Mouse (Mus musculus) heart, embryonic 13.5 days (tissue): ENCODE results near the gene Rims1. TPM values are rescaled to one million over a fixed set of nuclear protein-coding genes. Genes with fewer than 3 reads are reported as not detected.

ENCODE experiments used
- ATAC-seq: fragments of 200-750 bp; cut with Nextera tagmentation; 2 replicates; pipeline ENCODE4 v1.8.0; 2017; ENCODE audit warnings: moderate TSS enrichment; ENCODE audit not compliant: insufficient number of reproducible peaks, low FRiP score, low TSS enrichment; ENCODE audit errors: extremely low read depth
- H3K27ac ChIP-seq: fragments of 300-500 bp; sonication (generic); replicated peaks from 2 replicates; pipeline ENCODE4 v1.5.1; 2015; ENCODE audit warnings: moderate library complexity, mild to moderate bottlenecking, inconsistent platforms
- H3K27me3 ChIP-seq: fragments of 300-500 bp; sonication (generic); replicated peaks from 2 replicates; pipeline ENCODE4 v1.6.1; 2015; ENCODE audit warnings: mild to moderate bottlenecking, inconsistent platforms
- H3K36me3 ChIP-seq: fragments of 300-500 bp; sonication (generic); 2 replicates; pipeline ENCODE4 v1.6.1; 2015; ENCODE audit warnings: mild to moderate bottlenecking, inconsistent platforms
- H3K4me1 ChIP-seq: fragments of 300-500 bp; sonication (generic); 2 replicates; pipeline ENCODE4 v1.6.1; 2015; ENCODE audit warnings: inconsistent platforms
- H3K4me2 ChIP-seq: fragments of 300-500 bp; sonication (generic); 2 replicates; pipeline ENCODE4 v1.6.1; 2015; ENCODE audit warnings: inconsistent platforms, mild to moderate bottlenecking, moderate library complexity
- H3K4me3 ChIP-seq: fragments of 300-500 bp; sonication (generic); 2 replicates; pipeline ENCODE4 v1.5.1; 2015; ENCODE audit warnings: moderate library complexity, mild to moderate bottlenecking, inconsistent platforms
- H3K9ac ChIP-seq: fragments of 300-500 bp; sonication (generic); 2 replicates; pipeline ENCODE4 v1.6.1; 2015; ENCODE audit warnings: inconsistent platforms, mild to moderate bottlenecking, moderate library complexity
- H3K9me3 ChIP-seq: fragments of 300-500 bp; sonication (generic); 2 replicates; pipeline ENCODE4 v1.6.1; 2016; ENCODE audit warnings: inconsistent platforms
- WGBS: fragments of 180-500 bp; shearing (Covaris S2); methylation state at CpG from one replicate; pipeline ENCODE4 v1.1.7; 2015; ENCODE audit warnings: mixed read lengths; 5-methylcytosine and 5-hydroxymethylcytosine counted together
- polyA plus RNA-seq: library from polyadenylated mRNA; unstranded; fragments of >200 nt; fragmentation: Nextera tagmentation; extraction: Ambion mirVana; gene quantifications from 2 replicates; pipeline ENCODE4 v1.2.1, GENCODE M21; 2015

Rims1 gene
- polyA plus RNA-seq, 1 experiment from 2014 or later = 1.4 TPM

DNA sequence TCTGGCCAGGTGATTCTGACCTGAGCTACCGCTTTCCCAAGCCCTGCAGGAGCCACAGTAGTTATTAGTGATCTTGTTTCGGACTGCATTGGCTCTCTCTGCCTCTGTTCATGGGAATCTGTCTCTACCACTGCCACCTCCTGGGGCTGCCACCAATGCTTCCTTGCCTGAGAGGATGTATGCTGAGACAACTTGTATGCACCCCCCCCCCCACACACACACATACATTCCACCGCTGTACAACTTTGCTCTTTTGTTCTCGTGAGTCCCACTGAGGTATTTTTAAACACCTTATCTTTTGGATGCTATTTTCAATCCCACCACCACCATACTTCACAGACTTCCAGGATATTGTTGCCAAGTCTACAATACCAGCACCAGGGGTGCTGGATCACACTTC lies 122.3 kb downstream of the Rims1 start:
- no peak overlapping the region for H3K4me3 ChIP-seq
- H3K36me3 ChIP-seq = no peaks in the 10 kb centered on the region
- no peak; the same call in 1 of the 2 replicates for ATAC-seq
- WGBS = 33% methylated on average over 4 of the region's 4 CpGs
- H3K4me1 ChIP-seq = peaks cover 16% of the 10 kb centered on the region; the same call in 1 of the 2 replicates
- H3K9ac ChIP-seq = 0 out of 2 replicates have a peak overlapping the region, but pooled peaks have one; percentile 44
- peak overlapping the region; percentile 20; the same call in 1 of the 2 replicates for H3K4me2 ChIP-seq
- no peaks in the 10 kb centered on the region for H3K9me3 ChIP-seq
- no peaks in the 10 kb centered on the region for H3K27me3 ChIP-seq
- H3K27ac ChIP-seq = peak overlapping the region; percentile 84

GRCm38 (mm10) chr1:22664196-22664595 lies 141.6 kb downstream of the Rims1 start:
- no peaks in the 10 kb centered on the region for H3K4me1 ChIP-seq
- no peak overlapping the region for H3K4me3 ChIP-seq
- WGBS = 78% methylated on average over 6 of the region's 6 CpGs
- H3K9ac ChIP-seq = no peak overlapping the region
- H3K36me3 ChIP-seq = no peaks in the 10 kb centered on the region
- H3K4me2 ChIP-seq = no peak overlapping the region
- no peak for ATAC-seq
- no peaks in the 10 kb centered on the region for H3K9me3 ChIP-seq
- H3K27ac ChIP-seq = no peak overlapping the region
- no peaks in the 10 kb centered on the region for H3K27me3 ChIP-seq

DNA sequence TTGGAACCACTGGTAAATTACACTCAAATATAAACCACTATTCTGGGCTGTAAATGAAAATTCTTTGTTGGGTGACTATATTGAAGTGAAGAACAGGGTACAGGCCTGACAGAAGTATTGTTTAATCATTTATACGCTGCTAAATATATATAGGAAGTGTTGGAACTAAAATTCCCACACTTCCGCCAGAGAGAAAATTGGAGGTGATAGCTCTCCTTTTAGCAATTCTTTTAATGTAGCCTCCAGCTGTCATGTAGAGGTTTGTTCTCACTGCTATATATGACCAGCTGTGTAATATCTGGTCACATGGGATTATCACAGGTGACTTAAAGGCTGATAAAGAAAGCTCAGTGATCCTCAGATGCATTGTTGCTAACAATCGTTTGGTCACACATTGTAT lies 144.0 kb downstream of the Rims1 start:
- no peaks in the 10 kb centered on the region for H3K27me3 ChIP-seq
- no peak overlapping the region for H3K4me3 ChIP-seq
- no peaks in the 10 kb centered on the region for H3K9me3 ChIP-seq
- no peaks in the 10 kb centered on the region for H3K4me1 ChIP-seq
- 76% methylated on average over 3 of the region's 3 CpGs for WGBS
- no peak overlapping the region for H3K27ac ChIP-seq
- ATAC-seq = no peak
- no peak overlapping the region for H3K4me2 ChIP-seq
- H3K36me3 ChIP-seq = no peaks in the 10 kb centered on the region
- H3K9ac ChIP-seq = no peak overlapping the region

GRCm38 (mm10) chr1:22655983-22656382 lies 149.8 kb downstream of the Rims1 start:
- no peaks in the 10 kb centered on the region for H3K27me3 ChIP-seq

GRCm38 (mm10) chr1:22654903-22655302 lies 150.9 kb downstream of the Rims1 start:
- no peaks in the 10 kb centered on the region for H3K27me3 ChIP-seq
- no peak for ATAC-seq
- H3K4me2 ChIP-seq = no peak overlapping the region
- peaks cover 14% of the 10 kb centered on the region; the same call in 1 of the 2 replicates for H3K4me1 ChIP-seq
- no peak overlapping the region for H3K4me3 ChIP-seq
- no peak overlapping the region for H3K9ac ChIP-seq
- no peaks in the 10 kb centered on the region for H3K9me3 ChIP-seq
- no peaks in the 10 kb centered on the region for H3K36me3 ChIP-seq
- H3K27ac ChIP-seq = no peak overlapping the region
- 81% methylated on average over 9 of the region's 9 CpGs for WGBS

More at GRCm38 (mm10) chr1:22655983-22656382, 149.8 kb downstream of the Rims1 start:
- Histone ChIP-seq H3K36me3 (no peaks in the 10 kb centered on the region), H3K9ac (no peak overlapping the region), H3K9me3 (no peaks in the 10 kb centered on the region), H3K27ac (no peak overlapping the region), H3K4me1 (peaks cover 14% of the 10 kb centered on the region; the same call in 1 of the 2 replicates), H3K4me2 (no peak overlapping the region), H3K4me3 (no peak overlapping the region)
- ATAC-seq = no peak

DNA sequence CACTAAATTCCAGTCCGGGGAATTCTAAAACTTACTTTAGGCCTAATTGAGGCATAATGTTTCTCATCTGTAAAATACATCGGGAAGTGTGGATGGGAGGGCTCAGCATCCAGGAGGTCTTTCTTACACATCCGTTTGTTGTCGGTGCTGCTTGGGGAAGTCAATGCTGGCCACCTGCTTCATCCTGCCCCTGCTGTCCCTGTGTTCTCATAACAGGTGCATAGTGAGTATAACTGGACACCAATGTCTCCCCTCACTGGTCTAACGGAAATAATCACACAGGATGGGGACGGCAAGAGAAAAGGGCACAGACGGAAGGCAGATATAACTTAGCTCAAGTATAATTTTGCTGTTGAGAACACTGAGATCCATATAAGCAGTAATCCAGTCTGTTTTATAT lies 155.2 kb downstream of the Rims1 start:
- H3K27ac ChIP-seq = no peak overlapping the region
- no peak for ATAC-seq

DNA sequence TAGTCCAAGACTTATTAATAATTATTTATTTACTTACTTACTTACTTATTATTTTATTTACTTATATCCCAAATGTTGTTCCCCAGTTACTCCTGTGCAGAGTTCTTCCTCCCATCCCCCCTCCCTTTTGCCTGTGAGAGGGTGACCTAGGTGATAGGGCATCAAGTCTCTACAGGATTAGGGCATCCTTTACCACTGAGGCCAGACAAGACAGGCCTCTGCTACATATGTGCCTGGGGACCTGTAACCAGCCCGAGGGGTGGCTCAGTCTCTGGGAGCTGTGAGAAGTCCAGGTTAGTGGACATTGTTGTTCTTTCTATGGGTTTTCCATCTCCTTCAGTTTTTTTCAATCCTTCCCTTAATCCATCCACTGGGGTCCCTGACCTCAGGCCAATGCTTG lies 156.4 kb downstream of the Rims1 start:
- no peak overlapping the region for H3K27ac ChIP-seq
- H3K36me3 ChIP-seq = no peaks in the 10 kb centered on the region
- WGBS = 79% methylated on average over 1 of the region's 1 CpGs
- H3K9ac ChIP-seq = no peak overlapping the region
- no peaks in the 10 kb centered on the region for H3K9me3 ChIP-seq
- H3K4me1 ChIP-seq = peaks cover 14% of the 10 kb centered on the region; the same call in 1 of the 2 replicates
- no peaks in the 10 kb centered on the region for H3K27me3 ChIP-seq
- no peak overlapping the region for H3K4me2 ChIP-seq
- no peak for ATAC-seq
- no peak overlapping the region for H3K4me3 ChIP-seq

More for the DNA sequence above, 155.2 kb downstream of the Rims1 start:
- no peak overlapping the region for H3K4me3 ChIP-seq
- H3K9ac ChIP-seq = no peak overlapping the region
- no peaks in the 10 kb centered on the region for H3K9me3 ChIP-seq
- WGBS = 77% methylated on average over 7 of the region's 7 CpGs
- no peaks in the 10 kb centered on the region for H3K36me3 ChIP-seq
- H3K4me1 ChIP-seq = peaks cover 14% of the 10 kb centered on the region; the same call in 1 of the 2 replicates
- no peaks in the 10 kb centered on the region for H3K27me3 ChIP-seq
- H3K4me2 ChIP-seq = no peak overlapping the region

DNA sequence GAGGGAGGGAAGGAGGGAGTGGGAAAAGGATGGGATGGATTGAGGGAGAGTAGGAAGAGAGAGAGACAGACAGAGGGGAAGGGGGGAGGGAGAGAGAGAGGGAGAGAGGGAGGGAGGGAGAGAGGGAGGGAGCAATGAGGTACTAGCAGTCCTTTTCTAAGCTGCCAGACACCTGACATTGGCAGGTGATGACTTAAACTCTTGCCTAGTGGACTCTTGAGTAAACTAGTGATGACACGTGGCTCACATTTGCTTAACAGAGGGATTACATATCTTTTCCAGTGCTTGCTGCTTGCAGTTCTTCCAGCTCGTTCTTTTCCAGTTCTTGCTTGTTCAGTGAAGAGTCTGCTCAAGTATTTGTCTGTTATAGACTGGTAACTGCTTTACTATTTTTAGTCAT lies 160.5 kb downstream of the Rims1 start:
- ATAC-seq = no peak
- H3K27ac ChIP-seq = no peak overlapping the region
- 24% methylated on average over 2 of the region's 2 CpGs for WGBS

GRCm38 (mm10) chr1:22640568-22640967 lies 165.2 kb downstream of the Rims1 start:
- 75% methylated on average over 5 of the region's 5 CpGs for WGBS
- Histone ChIP-seq H3K4me2 (no peak overlapping the region), H3K27ac (no peak overlapping the region), H3K9ac (no peak overlapping the region), H3K4me1 (peaks cover 14% of the 10 kb centered on the region; the same call in 1 of the 2 replicates), H3K36me3 (no peaks in the 10 kb centered on the region), H3K9me3 (no peaks in the 10 kb centered on the region), H3K4me3 (no peak overlapping the region), H3K27me3 (no peaks in the 10 kb centered on the region)
- ATAC-seq = no peak

More for the DNA sequence above, 160.5 kb downstream of the Rims1 start:
- Histone ChIP-seq H3K4me2 (no peak overlapping the region), H3K4me1 (0 out of 2 replicates have a peak, but pooled peaks cover 3% of the 10 kb centered on the region), H3K4me3 (no peak overlapping the region), H3K27me3 (no peaks in the 10 kb centered on the region), H3K9ac (no peak overlapping the region), H3K9me3 (no peaks in the 10 kb centered on the region), H3K36me3 (no peaks in the 10 kb centered on the region)

DNA sequence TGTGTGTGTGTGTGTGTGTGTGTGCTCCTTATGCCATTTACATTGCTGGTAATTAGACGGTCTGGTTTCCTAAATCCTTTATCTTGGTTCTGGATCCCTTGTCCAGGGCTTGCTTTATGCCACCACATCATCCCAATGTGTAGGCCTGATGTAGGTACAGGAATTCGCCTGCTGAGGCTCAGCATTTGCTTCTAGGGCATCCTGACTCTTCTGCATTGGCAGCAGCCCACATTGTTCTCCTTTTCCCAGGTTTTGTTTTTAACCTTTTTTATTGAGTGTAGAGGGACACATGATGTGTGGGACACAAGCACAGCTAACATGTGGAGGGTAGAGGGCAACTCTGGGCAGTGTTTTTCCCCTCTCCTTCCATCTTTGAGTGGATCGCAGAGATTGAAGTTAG lies 166.1 kb downstream of the Rims1 start:
- WGBS = 81% methylated on average over 3 of the region's 3 CpGs
- Histone ChIP-seq H3K9ac (no peak overlapping the region), H3K36me3 (no peaks in the 10 kb centered on the region), H3K4me3 (no peak overlapping the region), H3K27me3 (no peaks in the 10 kb centered on the region), H3K27ac (no peak overlapping the region), H3K4me2 (no peak overlapping the region), H3K9me3 (no peaks in the 10 kb centered on the region), H3K4me1 (peaks cover 14% of the 10 kb centered on the region; the same call in 1 of the 2 replicates)
- ATAC-seq = no peak

DNA sequence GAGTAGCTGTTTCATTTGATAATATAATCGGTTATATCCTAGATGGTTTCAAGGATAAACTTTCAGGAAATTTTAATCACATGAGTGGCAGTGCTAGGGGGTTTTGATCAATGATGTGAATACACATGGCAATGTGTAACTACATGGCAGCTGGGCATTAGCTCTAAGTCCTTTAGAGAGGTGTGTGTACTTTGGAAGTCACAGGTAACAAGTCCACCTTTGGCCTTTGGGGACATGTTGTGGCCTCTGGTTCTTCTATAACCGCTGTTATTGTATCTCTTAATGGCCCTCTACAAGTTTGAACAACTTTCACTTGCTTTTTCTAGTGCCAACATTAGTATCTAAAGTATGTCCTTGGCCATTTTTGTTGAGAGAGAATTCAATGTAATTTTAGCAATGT lies 171.9 kb downstream of the Rims1 start:
- H3K4me2 ChIP-seq = no peak overlapping the region
- ATAC-seq = no peak
- 0 out of 2 replicates have a peak, but pooled peaks cover 4% of the 10 kb centered on the region for H3K4me1 ChIP-seq
- no peak overlapping the region for H3K4me3 ChIP-seq
- WGBS = 82% methylated on average over 2 of the region's 2 CpGs
- no peaks in the 10 kb centered on the region for H3K27me3 ChIP-seq
- no peaks in the 10 kb centered on the region for H3K9me3 ChIP-seq
- H3K27ac ChIP-seq = no peak overlapping the region
- no peaks in the 10 kb centered on the region for H3K36me3 ChIP-seq
- H3K9ac ChIP-seq = no peak overlapping the region

GRCm38 (mm10) chr1:22632551-22632950 lies 173.2 kb downstream of the Rims1 start:
- ATAC-seq = no peak
- Histone ChIP-seq H3K4me2 (no peak overlapping the region), H3K4me3 (no peak overlapping the region), H3K36me3 (no peaks in the 10 kb centered on the region), H3K27ac (no peak overlapping the region), H3K4me1 (0 out of 2 replicates have a peak, but pooled peaks cover 4% of the 10 kb centered on the region), H3K27me3 (no peaks in the 10 kb centered on the region), H3K9me3 (no peaks in the 10 kb centered on the region), H3K9ac (no peak overlapping the region)
- WGBS = 64% methylated on average over 7 of the region's 7 CpGs
